Mouse (Mus musculus) cerebellum, adult 9-11 months (tissue): ENCODE results near the gene Ngp.
A peak's percentile ranks its signal among the peaks of the same experiment; 100 is the strongest.

Experiments
- DNase-seq: peaks from one replicate; pipeline ENCODE4 v3.0.0; 2022

The Ngp gene

GRCm38 (mm10) chr9:110436041-110436440, 16.5 kb downstream of the Ngp start:
- DNase-seq, result no peak

- no peak for DNase-seq
These were observed 20.5 kb downstream of the Ngp start for GRCm38 (mm10) chr9:110440049-110440448.

DNA sequence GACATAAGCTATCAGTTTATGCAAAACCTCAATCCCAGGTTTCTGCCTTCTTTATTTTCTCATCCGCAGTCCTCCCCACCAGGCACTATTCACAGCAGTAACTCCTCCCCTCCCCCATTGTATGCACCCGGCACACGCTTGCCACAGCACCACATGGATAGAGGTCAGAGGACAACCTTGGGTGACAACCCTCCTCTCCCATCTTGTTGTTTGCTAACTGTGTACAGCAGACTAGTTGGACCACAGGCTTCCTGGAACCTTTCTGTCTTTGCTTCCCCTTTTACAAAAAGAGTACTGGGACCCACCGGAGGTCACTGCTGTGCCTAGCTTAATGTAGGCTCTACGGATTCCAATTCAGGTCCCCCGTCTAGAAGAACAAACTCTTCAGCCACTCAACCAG, 21.0 kb downstream of the Ngp start:
- DNase-seq, result no peak

- no peak for DNase-seq
These were observed 28.8 kb downstream of the Ngp start for GRCm38 (mm10) chr9:110448356-110448755.

DNA sequence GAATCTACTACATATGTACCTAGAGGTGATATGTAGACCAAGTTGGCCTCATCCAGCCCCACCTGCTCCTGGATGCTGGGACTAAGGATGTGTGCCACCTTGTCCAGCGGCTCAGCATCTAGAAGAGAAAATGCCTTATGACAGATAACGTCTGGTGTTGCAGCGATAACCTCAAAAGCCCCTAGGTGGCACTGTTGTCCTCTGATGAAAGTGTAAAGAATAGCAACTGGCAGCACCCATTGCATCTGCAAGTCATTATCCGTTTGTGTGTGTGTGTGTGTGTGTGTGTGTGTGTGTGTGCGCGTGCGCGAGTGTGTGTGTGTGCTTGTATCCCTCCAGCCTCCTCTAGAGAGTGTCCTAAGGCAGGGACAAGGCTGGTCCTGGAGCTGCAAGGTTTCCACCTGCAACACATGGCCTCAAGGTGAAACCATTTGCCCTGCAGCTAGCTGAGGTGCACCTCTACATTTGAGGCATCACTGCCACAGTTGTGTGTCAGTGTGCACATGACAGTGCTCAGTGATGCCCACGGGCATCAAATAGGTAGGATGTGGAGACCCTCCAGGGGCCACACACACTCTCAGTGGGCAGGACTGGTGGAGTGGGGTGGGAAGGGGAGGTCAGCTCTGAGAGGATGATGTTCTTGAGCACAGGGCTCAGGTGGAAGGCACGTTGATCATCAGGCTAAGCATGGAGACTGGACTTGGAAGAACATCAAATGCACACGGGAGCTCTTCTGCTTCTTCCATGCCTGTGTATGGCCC, 29.5 kb downstream of the Ngp start:
- DNase-seq, result peak; percentile 67

GRCm38 (mm10) chr9:110452523-110452922, 33.0 kb downstream of the Ngp start:
- DNase-seq, result no peak

DNA sequence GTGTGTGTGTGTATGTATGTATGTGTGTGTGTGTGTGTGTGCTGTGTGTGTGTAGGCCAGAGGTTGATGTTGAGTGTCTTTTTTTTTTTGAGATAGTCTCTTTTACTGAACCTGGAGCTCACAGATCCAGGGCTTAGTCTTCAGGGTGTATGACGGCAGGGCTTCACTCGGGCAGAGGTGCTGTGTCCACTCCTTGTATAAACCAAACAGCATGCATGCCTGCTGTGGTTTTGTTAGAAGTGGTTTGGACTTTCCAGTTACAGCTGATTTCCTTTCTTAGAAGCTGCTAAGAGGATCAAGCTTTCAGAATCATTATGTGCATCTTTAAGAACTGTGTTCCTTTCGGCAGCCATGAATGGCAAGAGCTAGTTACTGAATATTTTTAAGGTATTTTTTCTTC, 38.4 kb downstream of the Ngp start:
- DNase-seq, result no peak

GRCm38 (mm10) chr9:110459145-110459727, 39.7 kb downstream of the Ngp start:
- no peak for DNase-seq

DNA sequence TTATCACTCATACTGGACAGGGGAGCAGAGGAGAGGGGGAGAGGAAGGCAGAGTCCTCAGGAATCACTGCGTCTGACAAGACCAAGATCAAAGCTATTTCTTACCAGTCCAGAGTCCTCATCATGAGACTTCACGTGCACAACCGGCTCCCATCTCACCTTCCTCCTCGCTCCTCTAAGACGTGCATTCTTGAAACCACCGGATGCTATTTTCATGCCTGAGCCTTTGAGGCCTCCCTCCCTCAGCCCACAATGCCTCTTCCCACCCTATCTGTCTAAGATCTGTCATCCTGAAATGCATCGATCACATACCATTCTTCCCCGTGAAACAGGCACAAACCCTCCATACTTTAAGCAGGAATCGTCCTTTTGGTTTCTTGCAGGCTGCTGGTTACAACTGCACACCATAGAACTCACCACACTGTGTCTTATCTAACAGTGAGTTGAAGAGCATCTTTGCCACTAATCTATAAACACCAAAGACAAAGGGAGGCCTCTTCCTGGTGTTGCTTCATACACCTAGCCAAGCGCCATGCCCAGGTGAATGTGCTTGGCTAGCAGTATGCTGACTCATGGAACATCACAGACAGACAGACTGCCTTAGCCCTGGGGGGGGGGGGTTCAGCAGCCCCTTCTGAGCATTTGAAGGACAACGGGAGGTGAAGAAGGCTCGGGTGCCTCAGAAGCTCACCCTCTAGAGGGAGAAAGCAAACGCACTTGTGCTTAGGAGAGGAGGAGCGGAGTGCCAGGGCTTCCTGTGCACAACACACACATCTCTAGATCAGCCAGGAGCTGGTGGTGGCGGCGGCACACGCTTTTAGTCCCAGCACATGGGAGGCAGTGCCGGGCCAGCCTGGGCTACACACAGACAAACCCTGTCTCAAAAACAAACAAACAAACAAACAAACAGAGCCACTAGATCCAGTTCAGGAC, 41.6 kb downstream of the Ngp start:
- DNase-seq, result no peak

DNA sequence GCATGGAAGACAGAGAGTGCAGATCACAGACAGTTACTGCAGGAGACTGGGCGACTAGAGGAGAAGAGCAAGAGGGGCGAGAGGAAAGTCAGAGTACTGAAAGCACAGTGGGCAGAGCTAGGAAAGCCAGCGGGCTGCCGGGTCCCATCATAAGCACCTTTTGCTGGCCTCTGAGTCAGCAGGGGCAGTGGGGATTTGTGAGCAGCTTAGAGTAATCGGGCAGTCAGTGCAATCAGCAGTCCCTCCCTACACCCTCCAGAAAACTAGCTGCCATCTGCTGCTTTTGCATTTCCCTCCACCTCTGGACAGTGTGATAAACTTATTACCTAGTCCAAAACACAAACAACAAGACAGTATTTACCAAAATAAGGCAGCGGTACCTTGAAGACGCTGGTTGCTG, 42.8 kb downstream of the Ngp start:
- no peak for DNase-seq

DNA sequence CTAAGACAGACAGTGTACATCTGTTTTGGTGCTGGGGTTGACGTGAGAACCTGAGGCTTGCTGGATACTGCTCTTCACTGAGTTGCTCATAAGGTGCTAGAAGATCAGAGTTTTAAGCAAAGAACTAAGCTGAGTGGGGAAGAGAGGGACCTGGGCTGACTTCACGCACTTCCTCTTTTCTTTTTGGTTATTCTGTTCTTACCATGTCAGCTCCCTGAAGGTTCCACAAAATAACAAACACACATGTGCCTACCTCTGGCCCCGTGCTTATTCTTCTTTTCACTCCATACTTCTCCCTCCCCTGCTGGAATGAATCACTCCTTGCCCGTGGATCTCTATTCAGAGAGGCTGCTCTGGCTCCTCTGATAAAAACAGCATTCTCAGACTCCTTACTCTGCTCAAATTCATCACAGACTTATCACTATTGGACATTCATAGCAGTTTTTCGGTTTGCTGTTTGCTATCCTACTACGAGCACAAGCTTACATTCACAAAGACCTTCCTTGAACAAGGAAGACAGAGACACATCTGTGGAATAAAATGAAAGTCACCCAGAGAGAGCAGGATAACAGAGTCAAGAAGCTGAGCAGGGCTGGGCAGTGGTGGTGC, 44.5 kb downstream of the Ngp start:
- DNase-seq, result no peak

GRCm38 (mm10) chr9:110465336-110465735, 45.8 kb downstream of the Ngp start:
- DNase-seq, result no peak

GRCm38 (mm10) chr9:110466179-110466578, 46.6 kb downstream of the Ngp start:
- no peak for DNase-seq
